Mouse (Mus musculus) inflammation-experienced regulatory T-cells, adult 6 months (primary cell): Measurements from ENCODE around the gene Ube4b. TPM values are rescaled to one million over a fixed set of nuclear protein-coding genes. Genes with fewer than 3 reads are reported as not detected.

Source experiments
- ATAC-seq: one replicate; pipeline ENCODE4 v1.8.0; 2017
- polyA plus RNA-seq, 3 experiments: library from polyadenylated mRNA; unstranded; fragments of 100-300 nt; shearing (Covaris generic); gene quantifications; one replicate each; pipeline ENCODE4 v1.2.1; 2017

The Ube4b gene
- polyA plus RNA-seq, 3 experiments from 2014 or later: 9.1 to 18.5 (median 14.7) TPM

DNA sequence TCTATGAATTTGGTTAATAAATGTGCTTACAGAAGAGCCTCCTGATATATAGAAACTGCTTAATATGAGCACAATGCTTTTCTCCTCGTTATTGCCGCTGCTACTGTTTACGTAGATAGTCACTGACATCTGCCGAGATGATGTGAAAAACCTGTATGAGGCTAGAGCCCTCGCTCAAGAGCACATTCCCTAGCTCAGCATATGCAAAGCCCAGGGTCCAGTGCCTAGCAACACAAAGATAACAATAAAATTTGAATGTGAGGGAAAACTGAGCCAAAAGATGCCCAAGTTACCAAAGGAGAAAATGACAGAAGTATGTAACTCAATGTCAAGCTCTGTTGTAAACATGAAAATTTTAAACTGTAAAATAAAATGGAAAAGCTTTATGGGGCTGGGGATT lies 123.0 kb downstream of the Ube4b start:
- no peak for ATAC-seq

DNA sequence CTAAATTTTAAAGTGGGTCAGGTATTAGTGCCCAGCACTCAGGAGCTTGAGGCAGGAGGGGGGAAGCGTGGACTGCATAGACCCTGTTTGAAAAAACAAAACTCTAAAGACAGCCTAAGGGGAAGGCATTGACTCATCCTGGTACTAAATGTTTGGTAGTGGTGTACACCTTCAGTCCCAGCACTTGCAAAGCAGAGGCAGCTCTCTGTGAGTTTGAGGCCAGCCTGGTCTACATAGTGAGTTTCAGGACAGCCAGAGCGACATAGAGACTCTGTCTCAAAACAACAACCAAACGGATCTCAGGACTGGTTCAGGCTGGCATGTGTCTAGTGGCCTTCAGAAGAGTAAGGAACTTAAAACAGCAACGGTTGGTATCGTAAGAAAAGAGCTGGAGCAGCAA lies 123.8 kb downstream of the Ube4b start:
- no peak for ATAC-seq

DNA sequence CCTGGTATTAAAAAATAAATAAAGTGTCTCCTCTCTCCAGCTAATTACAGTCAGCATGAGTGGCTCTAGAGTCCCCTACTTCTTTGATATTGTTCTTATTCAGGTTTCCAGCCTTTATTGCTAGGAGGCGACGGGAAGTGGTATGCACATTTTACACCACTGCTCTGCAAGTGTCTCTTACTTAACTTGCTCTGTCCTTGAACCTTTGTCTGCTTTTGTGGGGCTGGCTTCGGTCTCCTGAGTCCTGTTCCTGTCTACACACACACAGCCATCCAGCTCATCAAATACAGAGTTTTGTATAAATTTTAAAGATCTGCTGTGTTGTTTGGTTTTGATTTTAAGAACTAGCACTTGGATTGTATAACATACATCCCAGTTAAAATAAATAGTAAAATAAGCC lies 124.4 kb downstream of the Ube4b start:
- no peak for ATAC-seq

DNA sequence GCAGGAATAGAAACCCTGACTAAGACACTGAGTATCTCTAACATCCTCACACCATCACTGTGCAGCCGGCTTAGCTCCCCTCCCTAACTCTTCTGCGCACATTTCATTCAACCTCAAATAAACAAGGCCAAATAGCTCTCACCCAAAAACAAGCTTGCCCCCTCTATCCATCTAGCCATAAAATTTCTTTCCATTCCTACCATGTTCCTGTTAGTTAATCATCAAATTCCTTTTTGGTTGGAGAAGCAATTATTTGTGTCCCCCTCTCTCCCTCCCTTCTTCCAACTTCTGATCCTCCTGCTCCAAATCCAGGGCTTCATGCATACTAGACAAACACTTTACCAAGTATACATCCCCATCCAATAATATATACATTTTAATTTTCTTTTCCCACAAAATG lies 130.0 kb downstream of the Ube4b start:
- ATAC-seq: no peak

DNA sequence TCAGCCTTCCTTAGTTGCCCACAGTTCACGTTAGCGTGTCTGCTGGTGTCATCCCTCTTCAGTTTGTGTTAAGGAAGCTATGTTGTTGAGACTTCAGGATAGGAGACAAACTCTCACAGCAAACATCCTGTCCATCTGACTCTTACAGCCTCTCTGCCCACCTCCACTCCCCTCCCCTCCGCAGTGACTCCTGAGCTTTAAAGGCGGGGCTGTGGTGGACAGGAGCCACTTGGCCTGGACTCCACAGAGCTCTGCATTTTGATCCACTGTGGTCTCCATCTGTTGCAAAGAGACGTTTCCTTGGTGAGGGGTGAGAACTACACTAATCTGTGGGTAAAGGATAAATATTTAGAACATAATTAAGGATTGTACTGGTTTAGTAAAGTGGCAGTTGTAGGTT lies 133.6 kb downstream of the Ube4b start:
- no peak for ATAC-seq

GRCm38 (mm10) chr4:149291061-149291460 lies 135.5 kb downstream of the Ube4b start:
- no peak for ATAC-seq

- ATAC-seq: no peak
Observed at GRCm38 (mm10) chr4:149290157-149290750, 136.3 kb downstream of the Ube4b start.

DNA sequence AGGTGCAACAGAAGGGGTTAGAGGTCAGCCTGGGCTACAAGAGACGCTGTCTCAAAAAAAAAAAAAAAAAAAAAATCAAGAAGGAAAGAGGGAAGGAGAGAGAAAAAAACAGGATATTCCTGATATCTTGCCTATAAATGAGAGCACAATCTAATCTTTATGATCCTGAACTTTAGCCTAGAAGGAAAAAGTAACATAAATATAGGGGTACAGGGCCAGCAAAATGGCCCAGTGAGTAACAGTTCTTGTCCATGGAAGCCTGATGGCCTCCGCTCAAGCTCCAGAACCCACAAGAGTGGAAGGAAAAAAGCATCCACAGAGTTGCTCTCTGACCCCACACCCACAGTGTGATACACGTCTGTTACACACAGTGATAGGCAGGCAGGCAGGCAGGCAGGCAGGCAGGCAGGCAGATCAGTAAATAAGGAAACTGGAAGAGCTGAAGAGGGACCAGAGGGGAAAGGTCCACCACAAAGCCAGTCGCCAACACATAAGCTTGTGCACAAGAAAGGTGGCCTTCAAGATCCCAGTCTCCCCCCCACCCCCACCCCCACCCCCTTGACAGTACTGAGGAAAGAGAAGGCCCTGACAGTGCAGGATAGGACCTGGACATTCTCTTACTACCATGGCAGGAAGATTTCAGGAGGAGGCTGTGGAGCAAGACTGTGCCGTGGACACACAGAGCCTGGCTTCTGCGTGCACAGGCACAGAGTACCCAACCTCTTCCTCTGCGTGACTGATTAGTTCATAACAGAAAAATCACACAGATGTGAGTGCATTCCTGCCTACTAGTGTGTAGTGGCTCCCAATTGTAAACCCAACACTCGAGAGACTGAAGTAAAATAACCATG lies 140.0 kb downstream of the Ube4b start:
- ATAC-seq: no peak

GRCm38 (mm10) chr4:149285691-149286090 lies 140.9 kb downstream of the Ube4b start:
- no peak for ATAC-seq

DNA sequence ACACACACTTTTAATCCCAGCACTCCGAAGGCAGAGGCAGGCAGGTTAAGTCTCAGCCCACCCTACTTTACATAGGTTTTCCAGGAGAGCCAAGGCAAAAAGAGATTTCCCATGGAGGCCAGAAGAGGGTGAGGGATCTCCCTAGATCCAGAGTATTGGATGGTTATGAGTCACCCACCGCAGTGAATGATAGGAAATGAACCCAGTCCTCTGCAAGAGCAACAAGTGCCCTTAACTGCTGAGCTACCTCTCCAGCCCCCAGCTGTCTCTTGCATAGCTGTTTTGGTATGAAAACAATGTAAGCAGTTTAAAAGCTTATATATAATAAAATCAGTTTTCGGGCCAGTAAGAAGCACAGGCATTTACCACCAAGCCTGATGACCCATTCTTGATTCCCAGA lies 143.5 kb downstream of the Ube4b start:
- peak; percentile 66 for ATAC-seq

- ATAC-seq: peak; percentile 75
Observed at GRCm38 (mm10) chr4:149282025-149282738, 144.4 kb downstream of the Ube4b start.

Other genes with a start within 250 kb of the Ube4b start
- 10 to 100 TPM in 2 of 3 experiments, 1 to 10 TPM in 1; 7.9 to 19.7 (median 16.6) TPM for gene Kif1b, start 119.1 kb downstream of the Ube4b start, polyA plus RNA-seq
- not detected for gene Rbp7, start 28.2 kb upstream of the Ube4b start, polyA plus RNA-seq
- gene Tmem274, start 50.6 kb upstream of the Ube4b start, polyA plus RNA-seq: under 1 TPM in 1 of 3 experiments, not detected in 2; 0.63 TPM
- gene Nmnat1, start 58.5 kb upstream of the Ube4b start, polyA plus RNA-seq: 1 to 10 TPM; 6.2 to 6.9 (median 6.3) TPM
- gene Lzic, start 58.5 kb upstream of the Ube4b start, polyA plus RNA-seq: 10 to 100 TPM; 26.0 to 43.4 (median 28.2) TPM
- 1 to 10 TPM in 2 of 3 experiments, under 1 TPM in 1; 0.59 to 1.4 (median 1.4) TPM for gene Ctnnbip1, start 91.5 kb upstream of the Ube4b start, polyA plus RNA-seq
- 1 to 10 TPM; 5.4 to 7.5 (median 6.3) TPM for gene Clstn1, start 159.7 kb upstream of the Ube4b start, polyA plus RNA-seq